Mouse (Mus musculus) embryonic facial prominence, embryonic 14.5 days (tissue): ENCODE measurements around the gene Ttc23l. TPM values are rescaled to one million over a fixed set of nuclear protein-coding genes. Genes with fewer than 3 reads are reported as not detected.

Source experiments
- ATAC-seq: fragments of 200-750 bp; cut with Nextera tagmentation; 2 replicates; pipeline ENCODE4 v1.8.0; 2017; ENCODE audit warnings: low read depth, moderate number of reproducible peaks, moderate TSS enrichment
- DNase-seq: peaks from one replicate; pipeline ENCODE4 v3.0.0-alpha.2; 2015; ENCODE audit warnings: low spot score
- H3K27ac ChIP-seq: fragments of 300-500 bp; sonication (generic); replicated peaks from 2 replicates; pipeline ENCODE4 v1.5.1; 2014; ENCODE audit warnings: low read depth, mild to moderate bottlenecking, low read length, moderate library complexity
- H3K27me3 ChIP-seq: fragments of 300-500 bp; sonication (generic); replicated peaks from 2 replicates; pipeline ENCODE4 v1.6.1; 2014; ENCODE audit warnings: low read length; ENCODE audit not compliant: control insufficient read depth, insufficient read depth
- H3K36me3 ChIP-seq: fragments of 300-500 bp; sonication (generic); 2 replicates; pipeline ENCODE4 v1.6.1; 2014; ENCODE audit warnings: low read length, mixed read lengths; ENCODE audit not compliant: control insufficient read depth, insufficient read depth
- H3K4me1 ChIP-seq: fragments of 300-500 bp; sonication (generic); 2 replicates; pipeline ENCODE4 v1.6.1; 2014; ENCODE audit warnings: antibody characterized with exemption, low read length; ENCODE audit not compliant: control insufficient read depth, insufficient read depth
- H3K4me2 ChIP-seq: fragments of 300-500 bp; sonication (generic); 2 replicates; pipeline ENCODE4 v1.6.1; 2014; ENCODE audit warnings: low read depth, mild to moderate bottlenecking, low read length, moderate library complexity, mixed read lengths
- H3K4me3 ChIP-seq: fragments of 300-500 bp; sonication (generic); 2 replicates; pipeline ENCODE4 v1.5.1; 2014; ENCODE audit warnings: low read depth, mild to moderate bottlenecking, low read length
- H3K9ac ChIP-seq: fragments of 300-500 bp; sonication (generic); 2 replicates; pipeline ENCODE4 v1.6.1; 2014; ENCODE audit warnings: low read depth, mild to moderate bottlenecking, low read length, moderate library complexity, mixed read lengths
- H3K9me3 ChIP-seq: fragments of 300-500 bp; sonication (generic); 2 replicates; pipeline ENCODE4 v1.6.1; 2016; ENCODE audit warnings: low read length; ENCODE audit not compliant: control insufficient read depth
- WGBS: fragments of 180-500 bp; shearing (Covaris S2); extraction: QIAGEN DNeasy Blood & Tissue Kit; methylation state at CpG from one replicate; pipeline ENCODE4 v1.1.7; 2014; 5-methylcytosine and 5-hydroxymethylcytosine counted together
- polyA plus RNA-seq: library from polyadenylated mRNA; unstranded; fragments of >200 nt; fragmentation: Nextera tagmentation; extraction: Ambion mirVana; gene quantifications from 2 replicates; pipeline ENCODE4 v1.2.1, GENCODE M21; 2014

The Ttc23l gene
- polyA plus RNA-seq, 1 experiment from 2014 or later: 0.08 TPM

DNA sequence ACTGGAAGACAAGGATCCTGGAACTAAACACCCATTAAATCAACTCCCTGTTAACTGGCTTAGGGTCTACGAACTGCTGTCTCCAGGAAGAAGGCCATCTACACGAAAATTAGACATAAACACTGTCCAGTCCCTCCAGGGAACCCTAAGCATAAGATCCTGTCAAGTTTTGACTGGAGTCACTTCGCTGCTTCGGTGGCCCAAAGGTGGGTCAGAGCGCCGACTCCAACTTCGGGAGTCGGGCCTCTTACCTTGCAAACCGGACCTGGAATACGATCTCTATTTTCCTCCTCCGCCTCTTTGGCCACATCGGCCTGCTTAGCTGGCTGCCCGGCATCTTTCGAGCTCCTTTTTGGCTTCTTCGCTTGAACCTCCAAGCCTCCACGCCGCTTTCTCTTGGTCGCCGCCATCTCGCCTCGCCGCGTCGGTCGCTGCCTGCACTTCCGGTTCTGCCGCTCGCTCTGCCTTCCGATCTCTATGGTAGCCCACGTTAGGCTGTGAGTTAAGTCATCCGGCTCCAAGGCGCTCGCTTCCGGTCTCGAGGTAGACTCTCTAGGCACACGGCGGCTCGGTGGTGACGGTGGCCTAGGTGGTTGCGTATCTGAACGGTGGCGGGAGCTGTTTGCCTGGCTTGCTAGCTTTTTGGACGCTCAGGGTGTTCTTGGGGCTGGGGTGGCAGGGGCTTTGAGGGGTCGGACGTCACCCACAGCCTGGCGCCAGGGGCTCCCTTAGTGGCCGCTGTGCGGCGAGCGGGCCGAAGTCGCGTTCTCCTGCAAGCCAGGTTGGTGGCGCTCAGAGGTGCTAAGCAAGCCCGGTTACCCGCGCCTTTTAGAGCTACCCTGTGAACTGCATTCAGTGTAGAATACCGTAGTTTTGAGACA is 72.7 kb downstream of the Ttc23l start, which contains the start of the genes Brix1 and Rad1:
Brix1 (minus strand) TSS at position 464 of the 881 bp plus-strand sequence.
Rad1 (plus strand) TSS at position 535 of the 881 bp plus-strand sequence.
- peak within 1 kb of the TSS; percentile 74 for H3K27ac ChIP-seq
- ATAC-seq: peak; percentile 100
- H3K9ac ChIP-seq: peak within 1 kb of the TSS; percentile 80
- H3K27me3 ChIP-seq: no peaks in the 10 kb centered on the region
- under 1% methylated on average over 57 of the region's 58 CpGs for WGBS
- H3K4me2 ChIP-seq: peak within 1 kb of the TSS; percentile 87
- DNase-seq: peak; percentile 99
- H3K9me3 ChIP-seq: no peaks in the 10 kb centered on the region
- H3K4me1 ChIP-seq: peaks cover 21% of the 10 kb centered on the region
- peak within 1 kb of the TSS; percentile 58 for H3K4me3 ChIP-seq
- H3K36me3 ChIP-seq: peaks cover 30% of the 10 kb centered on the region

DNA sequence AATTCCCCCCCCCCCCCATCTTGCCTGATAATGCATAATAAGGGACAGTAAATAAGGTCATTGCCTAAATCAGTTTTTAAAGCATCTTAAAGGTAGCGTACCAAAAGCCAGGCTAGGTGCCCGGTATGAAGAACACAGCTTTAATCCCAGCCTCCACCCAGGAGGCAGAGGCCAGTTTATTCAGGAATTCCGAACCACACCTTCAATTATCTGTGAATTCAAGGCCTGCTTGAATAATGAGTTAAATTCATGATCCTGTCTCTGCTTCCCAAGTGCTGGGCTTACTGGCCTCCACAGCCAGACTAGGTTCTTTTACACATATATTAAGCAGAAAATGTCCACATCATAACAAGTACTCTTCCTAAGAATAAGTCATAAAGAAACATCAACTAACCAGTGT is 87.5 kb downstream of the Ttc23l start:
- ATAC-seq: no peak
- DNase-seq: no peak
- H3K4me1 ChIP-seq: peaks cover 8% of the 10 kb centered on the region
- no peaks in the 10 kb centered on the region for H3K9me3 ChIP-seq
- H3K36me3 ChIP-seq: peaks cover 19% of the 10 kb centered on the region
- peak overlapping the region; percentile 63 for H3K9ac ChIP-seq
- H3K27me3 ChIP-seq: no peaks in the 10 kb centered on the region
- H3K27ac ChIP-seq: peak overlapping the region; percentile 33; the same call in 1 of the 2 replicates
- whole genome bisulfite sequencing: 14% methylated on average over 3 of the region's 3 CpGs
- H3K4me3 ChIP-seq: peak overlapping the region; percentile 88
- peak overlapping the region; percentile 85 for H3K4me2 ChIP-seq

DNA sequence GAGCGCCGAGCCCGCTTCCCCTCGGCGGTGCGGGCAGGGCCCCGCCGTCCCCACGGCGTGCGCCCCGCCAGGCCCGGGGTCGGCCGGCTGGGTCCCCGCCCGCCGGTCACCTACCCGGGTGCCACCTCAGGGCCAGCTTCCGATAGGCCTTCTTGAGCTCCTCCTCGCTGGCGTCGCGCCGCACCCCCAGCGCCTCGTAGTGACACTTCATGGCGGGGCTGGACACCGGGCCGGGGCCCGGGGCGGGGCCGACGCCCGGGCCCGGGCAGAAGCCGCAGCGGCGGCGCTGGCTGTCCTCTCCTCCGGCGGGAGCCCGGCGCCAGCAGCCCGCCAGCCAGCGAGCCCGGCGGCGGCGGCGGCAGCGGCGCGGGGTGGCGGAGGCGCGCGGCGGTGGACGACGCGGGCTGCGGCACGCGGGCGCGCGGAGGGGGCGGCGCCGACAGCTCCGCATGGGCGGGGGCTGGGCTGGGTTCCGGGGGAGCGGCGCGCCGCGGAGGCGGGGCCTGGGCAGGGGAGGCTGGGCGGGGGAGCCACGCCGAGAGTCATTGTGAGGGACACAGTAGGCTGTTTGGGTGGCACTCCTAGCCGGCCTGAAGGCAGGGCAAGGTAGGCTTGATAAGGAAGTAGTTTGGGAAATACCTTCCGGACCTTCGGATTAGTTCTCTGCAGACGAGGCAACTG is 88.2 kb downstream of the Ttc23l start, which contains the start of gene Dnajc21:
Dnajc21 (minus strand) TSS at position 366 of the 681 bp plus-strand sequence.
- H3K9ac ChIP-seq: peak within 1 kb of the TSS; percentile 88
- H3K4me3 ChIP-seq: peak within 1 kb of the TSS; percentile 88
- ATAC-seq (peak; percentile 96), DNase-seq (peak; percentile 89)
- H3K27me3 ChIP-seq: no peaks in the 10 kb centered on the region
- H3K27ac ChIP-seq: peak within 1 kb of the TSS; percentile 74
- WGBS: 0% methylated on average over 6 of the region's 87 CpGs
- H3K36me3 ChIP-seq: peaks cover 13% of the 10 kb centered on the region
- H3K9me3 ChIP-seq: no peaks in the 10 kb centered on the region
- H3K4me1 ChIP-seq: peaks cover 8% of the 10 kb centered on the region
- H3K4me2 ChIP-seq: peak within 1 kb of the TSS; percentile 85

DNA sequence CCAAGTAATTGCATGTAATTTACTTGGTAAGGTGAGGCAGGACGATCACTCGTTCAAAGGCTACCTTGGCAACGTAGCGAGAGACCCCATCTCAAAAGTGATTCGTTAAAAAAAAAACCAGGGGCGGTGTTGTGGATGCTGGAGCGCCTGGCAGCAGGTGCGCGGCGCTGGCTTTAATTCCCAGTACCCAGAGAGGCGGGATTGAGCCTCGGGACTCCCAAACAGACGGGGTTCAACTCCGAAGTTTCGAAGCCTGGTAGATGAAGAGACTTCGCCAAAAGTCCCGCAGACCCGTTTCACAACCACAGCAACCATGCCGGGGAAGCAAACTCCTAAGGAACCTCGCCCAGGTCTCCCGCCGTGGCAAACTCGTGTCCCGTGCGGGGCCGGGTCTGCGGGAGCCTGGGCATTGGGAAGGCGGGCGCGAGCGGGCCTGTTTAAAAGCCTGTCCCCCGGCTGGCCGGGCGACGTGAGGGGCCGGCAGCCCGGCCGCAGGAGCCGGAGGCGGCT is 88.8 kb downstream of the Ttc23l start:
- no peaks in the 10 kb centered on the region for H3K9me3 ChIP-seq
- H3K27ac ChIP-seq: peak overlapping the region; percentile 74
- peak overlapping the region; percentile 88 for H3K4me3 ChIP-seq
- DNase-seq (peak; percentile 40), ATAC-seq (peak; percentile 10; the same call in 1 of the 2 replicates)
- H3K27me3 ChIP-seq: no peaks in the 10 kb centered on the region
- peaks cover 8% of the 10 kb centered on the region for H3K4me1 ChIP-seq
- H3K9ac ChIP-seq: peak overlapping the region; percentile 88
- peak overlapping the region; percentile 85 for H3K4me2 ChIP-seq
- H3K36me3 ChIP-seq: peaks cover 9% of the 10 kb centered on the region
- under 1% methylated on average over 29 of the region's 40 CpGs for WGBS

DNA sequence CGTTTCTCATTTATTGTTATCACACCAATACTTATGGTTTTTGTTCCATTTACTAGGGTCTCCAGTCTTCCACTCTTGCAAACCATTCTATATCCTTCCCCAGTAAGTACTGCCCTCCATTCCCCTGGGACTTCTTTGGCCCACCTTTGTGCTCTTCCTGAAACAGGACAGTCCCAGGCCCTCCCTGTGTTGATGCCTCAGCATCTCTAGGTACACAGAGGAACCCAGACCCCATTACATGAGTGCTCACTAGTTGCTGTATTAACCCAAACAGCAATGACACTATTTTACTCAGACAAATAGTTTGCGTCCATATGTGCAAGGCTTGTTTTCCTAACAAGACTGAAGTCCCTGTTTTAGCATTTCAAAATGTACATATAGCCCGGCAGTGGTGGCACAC is 89.7 kb downstream of the Ttc23l start:
- no peak for DNase-seq
- no peaks in the 10 kb centered on the region for H3K36me3 ChIP-seq
- 87% methylated on average over 3 of the region's 3 CpGs for WGBS
- no peak overlapping the region for H3K9ac ChIP-seq
- peaks cover 8% of the 10 kb centered on the region for H3K4me1 ChIP-seq
- H3K4me2 ChIP-seq: peak overlapping the region; percentile 85
- ATAC-seq: no peak
- H3K9me3 ChIP-seq: no peaks in the 10 kb centered on the region
- no peak overlapping the region for H3K4me3 ChIP-seq
- H3K27ac ChIP-seq: no peak overlapping the region
- no peaks in the 10 kb centered on the region for H3K27me3 ChIP-seq

DNA sequence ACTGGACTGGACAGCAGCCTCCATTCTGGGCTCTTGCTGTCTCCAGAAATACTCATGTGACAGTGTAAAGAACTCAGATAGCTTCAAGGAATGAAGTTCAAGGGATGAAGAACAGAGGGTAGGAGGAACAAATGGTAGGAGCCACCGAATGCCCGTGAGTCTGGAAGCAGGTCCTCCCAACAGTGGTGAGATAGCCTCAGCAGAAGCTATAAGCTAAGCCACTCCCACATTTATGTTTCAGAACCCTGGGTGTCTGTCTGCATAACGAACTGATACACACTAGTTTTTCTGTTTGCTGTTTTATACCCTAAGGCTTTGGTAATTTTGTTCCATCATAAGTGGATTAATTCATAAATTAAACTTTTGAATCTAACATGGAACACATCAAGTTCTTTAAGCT is 93.8 kb downstream of the Ttc23l start:
- no peak overlapping the region for H3K4me2 ChIP-seq
- H3K9ac ChIP-seq: no peak overlapping the region
- peaks cover 8% of the 10 kb centered on the region for H3K4me1 ChIP-seq
- no peaks in the 10 kb centered on the region for H3K27me3 ChIP-seq
- no peak overlapping the region for H3K4me3 ChIP-seq
- no peaks in the 10 kb centered on the region for H3K9me3 ChIP-seq
- no peak for ATAC-seq
- no peak for DNase-seq
- H3K36me3 ChIP-seq: peaks cover 26% of the 10 kb centered on the region
- H3K27ac ChIP-seq: no peak overlapping the region
- WGBS: 86% methylated on average over 3 of the region's 3 CpGs

DNA sequence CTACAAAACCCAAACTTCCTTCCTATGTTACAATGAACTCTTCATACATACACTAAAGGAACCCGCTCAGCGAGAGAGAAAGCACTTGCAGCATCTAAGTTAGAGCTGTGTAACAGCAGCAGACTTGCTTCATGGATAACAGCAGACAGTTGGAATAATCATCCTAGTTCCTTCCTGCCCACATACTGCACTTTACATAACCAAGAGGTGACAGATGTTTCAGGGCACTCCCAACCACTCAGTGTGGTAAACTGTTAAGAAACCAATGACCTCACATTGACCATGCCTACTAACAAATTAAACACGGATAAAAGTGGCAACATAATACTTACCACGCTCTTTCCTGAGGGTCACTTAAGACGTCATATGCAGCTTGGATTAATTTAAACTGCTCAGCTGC is 94.9 kb downstream of the Ttc23l start:
- peaks cover under 1% of the 10 kb centered on the region; the same call in 1 of the 2 replicates for H3K4me1 ChIP-seq
- H3K9me3 ChIP-seq: no peaks in the 10 kb centered on the region
- H3K4me2 ChIP-seq: no peak overlapping the region
- no peak overlapping the region for H3K27ac ChIP-seq
- H3K4me3 ChIP-seq: no peak overlapping the region
- H3K36me3 ChIP-seq: peaks cover 34% of the 10 kb centered on the region
- ATAC-seq (no peak), DNase-seq (no peak)
- H3K9ac ChIP-seq: no peak overlapping the region
- H3K27me3 ChIP-seq: no peaks in the 10 kb centered on the region
- WGBS: 71% methylated on average over 5 of the region's 5 CpGs

DNA sequence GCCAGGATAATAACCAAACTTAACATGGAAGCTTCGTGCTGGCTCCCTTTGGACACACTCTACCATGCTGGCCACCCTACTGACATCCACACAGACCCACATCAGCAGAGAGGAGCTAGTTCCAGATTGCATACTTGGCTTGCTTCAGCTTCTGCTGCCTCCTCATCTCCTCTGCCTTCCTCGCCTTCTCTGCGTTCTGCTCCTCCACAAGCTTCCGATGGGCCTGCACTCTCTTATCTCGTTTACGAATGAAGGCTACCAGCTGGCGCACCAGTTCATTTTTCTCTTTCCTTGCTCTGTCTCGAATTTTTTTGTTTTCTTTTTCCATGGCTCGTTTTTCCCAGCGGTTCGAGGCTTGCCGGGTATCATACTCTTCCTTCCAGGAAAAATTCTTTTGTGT is 97.5 kb downstream of the Ttc23l start:
- Histone ChIP-seq H3K27ac (no peak overlapping the region), H3K4me2 (no peak overlapping the region), H3K9ac (no peak overlapping the region), H3K4me3 (no peak overlapping the region), H3K9me3 (no peaks in the 10 kb centered on the region), H3K27me3 (no peaks in the 10 kb centered on the region), H3K4me1 (no peaks in the 10 kb centered on the region), H3K36me3 (peaks cover 54% of the 10 kb centered on the region)
- WGBS: 86% methylated on average over 12 of the region's 12 CpGs
- no peak for DNase-seq
- ATAC-seq: no peak
